Mouse (Mus musculus): ENCODE measurements around the gene Gm21988. TPM values are rescaled to one million over a fixed set of nuclear protein-coding genes. Genes with fewer than 3 reads are reported as not detected.
A peak's percentile ranks its signal among the peaks of the same experiment; 100 is the strongest.

The Gm21988 gene
- total RNA-seq (2014; rRNA removed) (0.28 and 1.5 TPM in 2 replicates), polyA plus RNA-seq (2012; rRNA removed) (5.8 and 6.8 TPM in 2 replicates)

- peak within 1 kb of the TSS; percentile 96 for H3K9ac ChIP-seq (ENCODE audit: low read depth, low read length)
- H3K4me1 ChIP-seq (ENCODE audit: control insufficient read depth, insufficient read depth, low read length), result peaks cover 7% of the 10 kb centered on the region
- H3K27me3 ChIP-seq (ENCODE audit: control insufficient read depth, insufficient read depth, low read length), result no peaks in the 10 kb centered on the region
- peak; percentile 84 for DNase-seq (ENCODE audit: extremely low read depth, low read depth, low spot score)
- no peaks in the 10 kb centered on the region for H3K36me3 ChIP-seq (ENCODE audit: control insufficient read depth, insufficient read depth, low read length)
- TF ChIP-seq CTCF (IDR thresholded peaks at IDR 0.05; ENCODE audit: low read depth, low read length) (no peak), POLR2A (IDR thresholded peaks at IDR 0.05; ENCODE audit: extremely low read depth, insufficient read depth, low read length) (peak; percentile 89)
- under 1% methylated on average over 35 of the region's 35 CpGs for WGBS
- H3K4me3 ChIP-seq (ENCODE audit: insufficient read depth, low read depth, low read length), result peak within 1 kb of the TSS; percentile 95
- peaks cover 3% of the 10 kb centered on the region; the same call in 1 of the 2 replicates for H3K79me2 ChIP-seq (ENCODE audit: control insufficient read depth, insufficient read depth, low read length)
- H3K27ac ChIP-seq (replicated peaks; ENCODE audit: insufficient read depth, low read depth, low read length), result peak within 1 kb of the TSS; percentile 87
Measured at GRCm38 (mm10) chr11:70239541-70240279, at the start of gene Gm21988, which contains the start of gene Rnasek. Gene Gm21988, minus strand, starts transcription at chr11:70239830. Gene Rnasek, minus strand, starts transcription at chr11:70239842.

- Histone ChIP-seq H3K27ac (replicated peaks; ENCODE audit: insufficient read depth, low read depth, low read length) (no peak overlapping the region), H3K36me3 (ENCODE audit: control insufficient read depth, insufficient read depth, low read length) (no peaks in the 10 kb centered on the region), H3K79me2 (ENCODE audit: control insufficient read depth, insufficient read depth, low read length) (no peaks in the 10 kb centered on the region), H3K4me1 (ENCODE audit: control insufficient read depth, insufficient read depth, low read length) (no peaks in the 10 kb centered on the region), H3K27me3 (ENCODE audit: control insufficient read depth, insufficient read depth, low read length) (no peaks in the 10 kb centered on the region), H3K4me3 (ENCODE audit: insufficient read depth, low read depth, low read length) (no peak overlapping the region), H3K9ac (ENCODE audit: low read depth, low read length) (no peak overlapping the region)
- no peak for DNase-seq (ENCODE audit: extremely low read depth, low read depth, low spot score)
- TF ChIP-seq CTCF (IDR thresholded peaks at IDR 0.05; ENCODE audit: low read depth, low read length), result no peak
- TF ChIP-seq POLR2A (IDR thresholded peaks at IDR 0.05; ENCODE audit: extremely low read depth, insufficient read depth, low read length), result no peak
- 57% methylated on average over 6 of the region's 6 CpGs for WGBS
Measured at GRCm38 (mm10) chr11:70289236-70289635, 49.6 kb upstream of the Gm21988 start.

DNA sequence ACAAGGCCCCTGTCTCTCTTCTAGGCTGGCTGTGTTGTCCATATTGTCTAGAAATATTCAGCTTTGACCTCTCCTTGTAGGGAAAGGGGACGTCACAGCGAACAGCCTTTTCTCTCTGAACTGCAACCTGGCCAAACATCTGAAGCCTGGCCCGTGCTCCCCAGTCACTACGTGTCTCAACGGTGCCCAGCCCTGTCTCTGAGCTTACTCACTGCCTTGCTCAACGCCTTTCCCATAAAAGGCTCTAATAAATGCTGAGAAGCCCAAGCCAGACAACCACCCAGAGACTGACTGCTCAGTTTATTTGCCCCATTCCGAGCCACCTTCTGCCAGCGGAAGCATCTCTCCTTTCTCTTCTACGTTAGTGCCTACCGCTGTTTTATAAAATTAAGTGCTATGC, 48.5 kb upstream of the Gm21988 start:
- no peak overlapping the region for H3K4me3 ChIP-seq (ENCODE audit: insufficient read depth, low read depth, low read length)
- DNase-seq (ENCODE audit: extremely low read depth, low read depth, low spot score), result no peak
- no peak for TF ChIP-seq POLR2A (IDR thresholded peaks at IDR 0.05; ENCODE audit: extremely low read depth, insufficient read depth, low read length)
- TF ChIP-seq CTCF (IDR thresholded peaks at IDR 0.05; ENCODE audit: low read depth, low read length), result no peak
- H3K9ac ChIP-seq (ENCODE audit: low read depth, low read length), result no peak overlapping the region
- WGBS, result 96% methylated on average over 10 of the region's 10 CpGs
- H3K27me3 ChIP-seq (ENCODE audit: control insufficient read depth, insufficient read depth, low read length), result no peaks in the 10 kb centered on the region
- no peaks in the 10 kb centered on the region for H3K79me2 ChIP-seq (ENCODE audit: control insufficient read depth, insufficient read depth, low read length)
- no peaks in the 10 kb centered on the region for H3K4me1 ChIP-seq (ENCODE audit: control insufficient read depth, insufficient read depth, low read length)
- H3K36me3 ChIP-seq (ENCODE audit: control insufficient read depth, insufficient read depth, low read length), result no peaks in the 10 kb centered on the region
- no peak overlapping the region for H3K27ac ChIP-seq (replicated peaks; ENCODE audit: insufficient read depth, low read depth, low read length)

GRCm38 (mm10) chr11:70285686-70286085, 46.1 kb upstream of the Gm21988 start:
- Histone ChIP-seq H3K4me1 (ENCODE audit: control insufficient read depth, insufficient read depth, low read length) (no peaks in the 10 kb centered on the region), H3K27ac (replicated peaks; ENCODE audit: insufficient read depth, low read depth, low read length) (no peak overlapping the region), H3K36me3 (ENCODE audit: control insufficient read depth, insufficient read depth, low read length) (no peaks in the 10 kb centered on the region), H3K9ac (ENCODE audit: low read depth, low read length) (no peak overlapping the region), H3K79me2 (ENCODE audit: control insufficient read depth, insufficient read depth, low read length) (no peaks in the 10 kb centered on the region), H3K4me3 (ENCODE audit: insufficient read depth, low read depth, low read length) (no peak overlapping the region), H3K27me3 (ENCODE audit: control insufficient read depth, insufficient read depth, low read length) (no peaks in the 10 kb centered on the region)
- 81% methylated on average over 5 of the region's 5 CpGs for WGBS
- TF ChIP-seq CTCF (IDR thresholded peaks at IDR 0.05; ENCODE audit: low read depth, low read length) (no peak), POLR2A (IDR thresholded peaks at IDR 0.05; ENCODE audit: extremely low read depth, insufficient read depth, low read length) (no peak)
- DNase-seq (ENCODE audit: extremely low read depth, low read depth, low spot score), result no peak

DNA sequence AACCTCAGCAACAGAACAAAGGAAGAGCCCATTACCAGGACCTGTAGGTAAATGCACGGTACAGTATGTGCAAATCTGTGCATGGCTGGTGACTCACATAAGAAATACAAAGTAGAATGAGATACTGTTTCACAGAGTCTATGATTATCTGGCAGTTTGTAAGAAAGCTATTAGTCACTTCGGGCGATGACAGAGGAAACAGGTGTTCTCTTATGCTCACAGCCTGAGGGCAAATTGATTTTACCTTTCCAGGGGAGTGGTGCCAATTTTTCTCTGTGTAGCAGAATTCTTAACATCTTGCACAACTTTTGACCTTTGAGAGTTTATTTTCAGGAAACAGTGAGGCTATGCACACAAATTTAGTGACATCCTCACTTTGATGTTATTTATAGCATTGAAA, 45.1 kb upstream of the Gm21988 start:
- no peaks in the 10 kb centered on the region for H3K27me3 ChIP-seq (ENCODE audit: control insufficient read depth, insufficient read depth, low read length)
- TF ChIP-seq POLR2A (IDR thresholded peaks at IDR 0.05; ENCODE audit: extremely low read depth, insufficient read depth, low read length) (no peak), CTCF (IDR thresholded peaks at IDR 0.05; ENCODE audit: low read depth, low read length) (no peak)
- no peaks in the 10 kb centered on the region for H3K79me2 ChIP-seq (ENCODE audit: control insufficient read depth, insufficient read depth, low read length)
- H3K4me3 ChIP-seq (ENCODE audit: insufficient read depth, low read depth, low read length), result no peak overlapping the region
- WGBS, result 38% methylated on average over 3 of the region's 3 CpGs
- peak; percentile 89 for DNase-seq (ENCODE audit: extremely low read depth, low read depth, low spot score)
- no peaks in the 10 kb centered on the region for H3K36me3 ChIP-seq (ENCODE audit: control insufficient read depth, insufficient read depth, low read length)
- H3K4me1 ChIP-seq (ENCODE audit: control insufficient read depth, insufficient read depth, low read length), result no peaks in the 10 kb centered on the region
- no peak overlapping the region for H3K9ac ChIP-seq (ENCODE audit: low read depth, low read length)
- no peak overlapping the region for H3K27ac ChIP-seq (replicated peaks; ENCODE audit: insufficient read depth, low read depth, low read length)

GRCm38 (mm10) chr11:70283666-70284065, 44.0 kb upstream of the Gm21988 start:
- Histone ChIP-seq H3K27ac (replicated peaks; ENCODE audit: insufficient read depth, low read depth, low read length) (no peak overlapping the region), H3K79me2 (ENCODE audit: control insufficient read depth, insufficient read depth, low read length) (no peaks in the 10 kb centered on the region), H3K27me3 (ENCODE audit: control insufficient read depth, insufficient read depth, low read length) (no peaks in the 10 kb centered on the region), H3K4me3 (ENCODE audit: insufficient read depth, low read depth, low read length) (no peak overlapping the region), H3K36me3 (ENCODE audit: control insufficient read depth, insufficient read depth, low read length) (no peaks in the 10 kb centered on the region), H3K9ac (ENCODE audit: low read depth, low read length) (no peak overlapping the region), H3K4me1 (ENCODE audit: control insufficient read depth, insufficient read depth, low read length) (no peaks in the 10 kb centered on the region)
- DNase-seq (ENCODE audit: extremely low read depth, low read depth, low spot score), result peak; percentile 23
- WGBS, result 49% methylated on average over 4 of the region's 4 CpGs
- no peak for TF ChIP-seq POLR2A (IDR thresholded peaks at IDR 0.05; ENCODE audit: extremely low read depth, insufficient read depth, low read length)
- no peak for TF ChIP-seq CTCF (IDR thresholded peaks at IDR 0.05; ENCODE audit: low read depth, low read length)
